Mouse (Mus musculus) liver, embryonic 13.5 days (tissue): ENCODE data around the gene Fam76a. TPM values are rescaled to one million over a fixed set of nuclear protein-coding genes. Genes with fewer than 3 reads are reported as not detected.

Experiments used
- ATAC-seq: fragments of 200-750 bp; cut with Nextera tagmentation; 2 replicates; pipeline ENCODE4 v1.8.0; 2017; ENCODE audit warnings: low read depth, mild to moderate bottlenecking, moderate number of reproducible peaks, moderate library complexity
- DNase-seq: peaks from one replicate; pipeline ENCODE4 v3.0.0; 2022
- H3K27ac ChIP-seq: fragments of 300-500 bp; sonication (generic); 2 replicates; pipeline ENCODE4 v1.5.1; 2015; ENCODE audit warnings: moderate library complexity, mild to moderate bottlenecking, inconsistent platforms
- H3K27me3 ChIP-seq: fragments of 300-500 bp; sonication (generic); 2 replicates; pipeline ENCODE4 v1.6.1; 2015; ENCODE audit warnings: mild to moderate bottlenecking, inconsistent platforms
- H3K36me3 ChIP-seq: fragments of 300-500 bp; sonication (generic); 2 replicates; pipeline ENCODE4 v1.6.1; 2015; ENCODE audit warnings: mild to moderate bottlenecking, inconsistent platforms
- H3K4me1 ChIP-seq: fragments of 300-500 bp; sonication (generic); replicated peaks from 2 replicates; pipeline ENCODE4 v1.6.1; 2015; ENCODE audit warnings: inconsistent platforms
- H3K4me2 ChIP-seq: fragments of 300-500 bp; sonication (generic); 2 replicates; pipeline ENCODE4 v1.6.1; 2015; ENCODE audit warnings: inconsistent platforms, mild to moderate bottlenecking, moderate library complexity
- H3K4me3 ChIP-seq: fragments of 300-500 bp; sonication (generic); replicated peaks from 2 replicates; pipeline ENCODE4 v1.5.1; 2015; ENCODE audit warnings: mild to moderate bottlenecking, inconsistent platforms
- H3K9ac ChIP-seq: fragments of 300-500 bp; sonication (generic); 2 replicates; pipeline ENCODE4 v1.6.1; 2015; ENCODE audit warnings: mild to moderate bottlenecking, inconsistent platforms
- H3K9me3 ChIP-seq: fragments of 300-500 bp; sonication (generic); replicated peaks from 2 replicates; pipeline ENCODE4 v1.6.1; 2016; ENCODE audit warnings: inconsistent platforms
- WGBS: fragments of 180-500 bp; shearing (Covaris S2); methylation state at CpG from one replicate; pipeline ENCODE4 v1.1.7; 2015; ENCODE audit not compliant: insufficient replicate concordance; 5-methylcytosine and 5-hydroxymethylcytosine counted together
- polyA plus RNA-seq: library from polyadenylated mRNA; unstranded; fragments of >200 nt; fragmentation: Nextera tagmentation; extraction: Ambion mirVana; gene quantifications from 2 replicates; pipeline ENCODE4 v1.2.1, GENCODE M21; 2015

Fam76a gene
- polyA plus RNA-seq, 1 experiment from 2014 or later: 25.1 TPM

- no peak for ATAC-seq
- H3K4me2 ChIP-seq: no peak overlapping the region
- WGBS: 74% methylated on average over 7 of the region's 7 CpGs
Measured at GRCm38 (mm10) chr4:132874363-132875097, 47.8 kb downstream of the Fam76a start.

GRCm38 (mm10) chr4:132873481-132874362 is 48.6 kb downstream of the Fam76a start:
- Histone ChIP-seq H3K36me3 (peaks cover 39% of the 10 kb centered on the region), H3K9me3 (no peaks in the 10 kb centered on the region), H3K9ac (0 out of 2 replicates have a peak overlapping the region, but pooled peaks have one; percentile 7), H3K27ac (peak overlapping the region; percentile 45), H3K4me1 (peaks cover 48% of the 10 kb centered on the region), H3K4me3 (no peak overlapping the region), H3K27me3 (no peaks in the 10 kb centered on the region), H3K4me2 (no peak overlapping the region)
- DNase-seq (no peak), ATAC-seq (peak; percentile 31; the same call in 1 of the 2 replicates)
- WGBS: 56% methylated on average over 11 of the region's 11 CpGs

More at GRCm38 (mm10) chr4:132874363-132875097, 47.8 kb downstream of the Fam76a start:
- H3K9me3 ChIP-seq: no peaks in the 10 kb centered on the region
- H3K36me3 ChIP-seq: peaks cover 33% of the 10 kb centered on the region
- H3K27me3 ChIP-seq: no peaks in the 10 kb centered on the region
- peaks cover 48% of the 10 kb centered on the region for H3K4me1 ChIP-seq
- H3K9ac ChIP-seq: no peak overlapping the region
- peak overlapping the region; percentile 45; the same call in 1 of the 2 replicates for H3K27ac ChIP-seq
- DNase-seq: no peak
- no peak overlapping the region for H3K4me3 ChIP-seq

- ATAC-seq: no peak
- no peaks in the 10 kb centered on the region for H3K27me3 ChIP-seq
- H3K4me3 ChIP-seq: no peak overlapping the region
- no peak overlapping the region for H3K9ac ChIP-seq
- DNase-seq: no peak
- peaks cover 60% of the 10 kb centered on the region for H3K36me3 ChIP-seq
- WGBS: 88% methylated on average over 3 of the region's 3 CpGs
- H3K9me3 ChIP-seq: no peaks in the 10 kb centered on the region
- H3K27ac ChIP-seq: no peak overlapping the region
- H3K4me1 ChIP-seq: peaks cover 43% of the 10 kb centered on the region
- H3K4me2 ChIP-seq: no peak overlapping the region
Measured at GRCm38 (mm10) chr4:132871116-132871515, 51.2 kb downstream of the Fam76a start.

GRCm38 (mm10) chr4:132864856-132865255 is 57.5 kb downstream of the Fam76a start:
- no peak overlapping the region for H3K9ac ChIP-seq
- WGBS: 78% methylated on average over 2 of the region's 2 CpGs
- peaks cover 18% of the 10 kb centered on the region for H3K4me1 ChIP-seq
- no peaks in the 10 kb centered on the region for H3K9me3 ChIP-seq
- peaks cover 84% of the 10 kb centered on the region for H3K36me3 ChIP-seq
- DNase-seq (no peak), ATAC-seq (no peak)
- no peak overlapping the region for H3K4me2 ChIP-seq
- H3K27ac ChIP-seq: no peak overlapping the region
- H3K4me3 ChIP-seq: no peak overlapping the region
- no peaks in the 10 kb centered on the region for H3K27me3 ChIP-seq

GRCm38 (mm10) chr4:132863012-132863411 is 59.3 kb downstream of the Fam76a start:
- ATAC-seq (no peak), DNase-seq (no peak)
- Histone ChIP-seq H3K4me1 (peaks cover 17% of the 10 kb centered on the region), H3K27ac (no peak overlapping the region), H3K27me3 (no peaks in the 10 kb centered on the region), H3K9ac (no peak overlapping the region), H3K9me3 (no peaks in the 10 kb centered on the region), H3K4me3 (no peak overlapping the region), H3K4me2 (no peak overlapping the region), H3K36me3 (peaks cover 82% of the 10 kb centered on the region)
- 88% methylated on average over 13 of the region's 13 CpGs for WGBS

GRCm38 (mm10) chr4:132860880-132861279 is 61.5 kb downstream of the Fam76a start:
- DNase-seq (peak; percentile 44), ATAC-seq (peak; percentile 61)
- Histone ChIP-seq H3K27ac (peak overlapping the region; percentile 26), H3K9ac (no peak overlapping the region), H3K4me3 (no peak overlapping the region), H3K4me1 (peaks cover 17% of the 10 kb centered on the region), H3K27me3 (no peaks in the 10 kb centered on the region), H3K9me3 (no peaks in the 10 kb centered on the region), H3K4me2 (0 out of 2 replicates have a peak overlapping the region, but pooled peaks have one; percentile 11), H3K36me3 (peaks cover 83% of the 10 kb centered on the region)
- WGBS: 45% methylated on average over 1 of the region's 1 CpGs

Other genes with a start within 250 kb of the Fam76a start
- gene Xkr8, start 190.0 kb downstream of the Fam76a start, polyA plus RNA-seq: 3.5 and 3.6 TPM in 2 replicates
- 1.1 and 1.2 TPM in 2 replicates for gene Smpdl3b, start 165.3 kb downstream of the Fam76a start, polyA plus RNA-seq
- gene Rpa2, start 154.2 kb downstream of the Fam76a start, polyA plus RNA-seq: 107 and 117 TPM in 2 replicates
- 1.7 and 2.4 TPM in 2 replicates for gene Themis2, start 126.2 kb downstream of the Fam76a start, polyA plus RNA-seq
- gene Ppp1r8, start 79.4 kb downstream of the Fam76a start, polyA plus RNA-seq: 29.9 and 32.1 TPM in 2 replicates
- 17.6 and 20.5 TPM in 2 replicates for gene Stx12, start 38.0 kb downstream of the Fam76a start, polyA plus RNA-seq
- 0.47 and 0.65 TPM in 2 replicates for gene Fgr, start 51.5 kb upstream of the Fam76a start, polyA plus RNA-seq
- gene Ahdc1, start 88.7 kb upstream of the Fam76a start, polyA plus RNA-seq: 1.3 and 1.4 TPM in 2 replicates
- 52.3 and 54.0 TPM in 2 replicates for gene Wasf2, start 207.9 kb upstream of the Fam76a start, polyA plus RNA-seq